ENCODE assay signal across 19 mouse cellular contexts in genomic region chr6:43333479-43333878, GRCm38 (mm10). TPM values are rescaled to one million over a fixed set of nuclear protein-coding genes. Genes with fewer than 3 reads are reported as not detected.
A peak's percentile ranks its signal among the peaks of the same experiment; 100 is the strongest.
DNase-seq lines count a peak whose midpoint lies in the region; ATAC-seq lines count a peak whose summit lies in the region.
"Had no signal": no experiment of that assay in that cellular context is flagged by ENCODE, and none has a peak within 500 bp of the region (broad histone marks: within the 10 kb centered on the region; RNA-seq: fewer than 3 reads in every experiment).

No protein-coding gene starts in this region.

- H3K9ac ChIP-seq in forebrain, embryonic 15.5 days (replicated peaks): no peak overlapping the region
- no peak overlapping the region for H3K9ac ChIP-seq in forebrain, embryonic 12.5 days
- no peak overlapping the region for H3K9ac ChIP-seq in midbrain, embryonic 15.5 days

- H3K4me1 ChIP-seq in forebrain, embryonic 15.5 days: peaks cover 11% of the 10 kb centered on the region
- 0 out of 2 replicates have a peak, but pooled peaks cover 9% of the 10 kb centered on the region for H3K4me1 ChIP-seq in forebrain, embryonic 12.5 days
- H3K4me1 ChIP-seq in midbrain, embryonic 15.5 days: 0 out of 2 replicates have a peak, but pooled peaks cover 3% of the 10 kb centered on the region

- WGBS in forebrain, embryonic 15.5 days: 42% methylated on average over 4 of the region's 4 CpGs
- WGBS in forebrain, embryonic 12.5 days: 51% methylated on average over 4 of the region's 4 CpGs
- 60% methylated on average over 4 of the region's 4 CpGs for WGBS in midbrain, embryonic 15.5 days

- H3K36me3 ChIP-seq in forebrain, embryonic 15.5 days: no peaks in the 10 kb centered on the region
- no peaks in the 10 kb centered on the region for H3K36me3 ChIP-seq in forebrain, embryonic 12.5 days (replicated peaks)
- H3K36me3 ChIP-seq in midbrain, embryonic 15.5 days (replicated peaks): no peaks in the 10 kb centered on the region

- H3K27ac ChIP-seq in forebrain, embryonic 15.5 days (replicated peaks): 0 out of 2 replicates have a peak overlapping the region, but pooled peaks have one; percentile 23
- H3K27ac ChIP-seq in forebrain, embryonic 12.5 days: no peak overlapping the region
- peak overlapping the region; percentile 61 for H3K27ac ChIP-seq in midbrain, embryonic 15.5 days
- H3K27ac ChIP-seq: left cerebral cortex, adult 2 months had no signal

- peak; percentile 11 for DNase-seq in lung, postnatal 36 days
- no peak for DNase-seq in lung, postnatal 14 days
- DNase-seq in cerebellum, adult 11-12 months: peak; percentile 94
- no peak for DNase-seq in gastrocnemius, adult 8-10 months (ENCODE audit: low spot score in 2 of 2)
- DNase-seq: embryo, embryonic 11 days; heart, adult 18-20 months; heart, postnatal 10 days; liver; right cerebral cortex, postnatal 25 days had no signal

- no peaks in the 10 kb centered on the region for H3K9me3 ChIP-seq in forebrain, embryonic 15.5 days
- no peaks in the 10 kb centered on the region for H3K9me3 ChIP-seq in forebrain, embryonic 12.5 days
- H3K9me3 ChIP-seq in midbrain, embryonic 15.5 days: no peaks in the 10 kb centered on the region

- ATAC-seq in forebrain, embryonic 15.5 days (replicated peaks): peak; percentile 65
- ATAC-seq in forebrain, embryonic 12.5 days (ENCODE audit: low FRiP score): no peak
- peak; percentile 64 for ATAC-seq in midbrain, embryonic 15.5 days (replicated peaks)
- no peak for ATAC-seq in megakaryocyte, adult 5-6 weeks (ENCODE audit: poor library complexity, severe bottlenecking)
- ATAC-seq: inflammation-experienced regulatory T-cells, adult 6 months had no signal

- H3K4me3 ChIP-seq in forebrain, embryonic 15.5 days: no peak overlapping the region
- no peak overlapping the region for H3K4me3 ChIP-seq in forebrain, embryonic 12.5 days (replicated peaks)
- no peak overlapping the region for H3K4me3 ChIP-seq in midbrain, embryonic 15.5 days
- H3K4me3 ChIP-seq: left cerebral cortex, adult 2 months had no signal

- no peak overlapping the region for H3K4me2 ChIP-seq in forebrain, embryonic 15.5 days (replicated peaks)
- H3K4me2 ChIP-seq in forebrain, embryonic 12.5 days: no peak overlapping the region
- no peak overlapping the region for H3K4me2 ChIP-seq in midbrain, embryonic 15.5 days

- H3K27me3 ChIP-seq in forebrain, embryonic 15.5 days: no peaks in the 10 kb centered on the region
- H3K27me3 ChIP-seq in forebrain, embryonic 12.5 days: no peaks in the 10 kb centered on the region
- no peaks in the 10 kb centered on the region for H3K27me3 ChIP-seq in midbrain, embryonic 15.5 days (replicated peaks)

RNA-seq across cellular contexts. Expression of gene Nobox, which starts 24.1 kb away (rescaled TPM):
- polyA plus RNA-seq in forebrain, embryonic 15.5 days (2015; fragmentation: Nextera tagmentation; extraction: Ambion mirVana): not detected in 2 replicates
- not detected in 2 replicates for polyA plus RNA-seq in forebrain, embryonic 12.5 days (2016; fragmentation: Nextera tagmentation; extraction: Ambion mirVana)
- not detected in 2 replicates for polyA plus RNA-seq in midbrain, embryonic 15.5 days (2015; fragmentation: Nextera tagmentation; extraction: Ambion mirVana)
- total RNA-seq in gastrocnemius, adult 8-10 months (2022): not detected
- not detected in 2 replicates for total RNA-seq in megakaryocyte, adult 5-6 weeks (2015)
- not detected in 2 replicates for total RNA-seq in megakaryocyte, adult 5-6 weeks (2017)
- total RNA-seq: ES-E14; heart, adult 18-20 months; heart, postnatal 10 days; layer of hippocampus, adult 18-20 months; left cerebral cortex, adult 2 months had no signal
- polyA plus RNA-seq: C2C12; inflammation-experienced regulatory T-cells, adult 6 months; kidney, embryonic 14.5 days had no signal

Comparison
In these comparisons a context has a peak if more than half of its experiments do, and no peak if none do; other contexts are left out.
1. ATAC-seq: peak in forebrain, embryonic 15.5 days (single experiment) and midbrain, embryonic 15.5 days (single experiment); none in forebrain, embryonic 12.5 days (single experiment) and megakaryocyte, adult 5-6 weeks (single experiment).
2. DNase-seq: peak in lung, postnatal 36 days (single experiment) and cerebellum, adult 11-12 months (single experiment); none in lung, postnatal 14 days (single experiment) and gastrocnemius, adult 8-10 months (0 of 2).